Comparison of ENCODE assay signal across 7 mouse cellular contexts in genomic region chr2:116066057-116066941, GRCm38 (mm10). TPM values are rescaled to one million over a fixed set of nuclear protein-coding genes. Genes with fewer than 3 reads are reported as not detected.
DNase-seq lines count a peak whose midpoint lies in the region; ATAC-seq and TF ChIP-seq lines count a peak whose summit lies in the region.

No protein-coding gene starts in this region.

- H3K9me3 ChIP-seq in hindbrain, embryonic 10.5 days = no peaks in the 10 kb centered on the region
- H3K9me3 ChIP-seq in liver, embryonic 11.5 days (ENCODE audit: control insufficient read depth, low read length) = no peaks in the 10 kb centered on the region
- H3K9me3 ChIP-seq in neural tube, embryonic 14.5 days (ENCODE audit: control insufficient read depth, low read length) = no peaks in the 10 kb centered on the region

- peak overlapping the region; percentile 49 for H3K4me3 ChIP-seq in spleen, adult 2 months (ENCODE audit: extremely low read depth, insufficient read depth, insufficient read length)
- peak overlapping the region; percentile 90 for H3K4me3 ChIP-seq in hindbrain, embryonic 10.5 days
- peak overlapping the region; percentile 63 for H3K4me3 ChIP-seq in liver, embryonic 11.5 days (ENCODE audit: low read depth, low read length)
- peak overlapping the region; percentile 59 for H3K4me3 ChIP-seq in neural tube, embryonic 14.5 days (ENCODE audit: low read depth, low read length)

- 2% methylated on average over 36 of the region's 36 CpGs for WGBS in spleen, adult 2 months
- under 1% methylated on average over 34 of the region's 36 CpGs for WGBS in hindbrain, embryonic 10.5 days
- under 1% methylated on average over 36 of the region's 36 CpGs for WGBS in liver, embryonic 11.5 days
- under 1% methylated on average over 36 of the region's 36 CpGs for WGBS in neural tube, embryonic 14.5 days

- no peak for TF ChIP-seq CTCF in spleen, adult 2 months (IDR thresholded peaks at IDR 0.05; ENCODE audit: extremely low read depth, insufficient read depth, insufficient read length, insufficient replicate concordance)

- TF ChIP-seq POLR2A in spleen, adult 2 months (IDR thresholded peaks at IDR 0.05; ENCODE audit: low read depth, low read length) = no peak

- DNase-seq in spleen, adult 2 months (ENCODE audit: low read depth in 1 of 2, low spot score in 2 of 2) = no peak
- no peak for DNase-seq in spleen, adult 18-20 months
- peak; percentile 67 for DNase-seq in embryo, embryonic 9.5 days (ENCODE audit: extremely low spot score)
- DNase-seq in hindbrain, embryonic 10.5 days (ENCODE audit: low spot score) = peak; percentile 66
- DNase-seq in liver, embryonic 11.5 days (ENCODE audit: low spot score) = peak; percentile 62
- DNase-seq in thymus, postnatal 10 days (ENCODE audit: low spot score in 2 of 2) = no peak

- peak overlapping the region; percentile 81 for H3K4me2 ChIP-seq in liver, embryonic 11.5 days
- peak overlapping the region; percentile 85 for H3K4me2 ChIP-seq in neural tube, embryonic 14.5 days (ENCODE audit: low read depth, low read length)

- no peaks in the 10 kb centered on the region for H3K36me3 ChIP-seq in spleen, adult 2 months (ENCODE audit: control insufficient read depth, insufficient read depth, low read length)
- peaks cover under 1% of the 10 kb centered on the region; the same call in 1 of the 2 replicates for H3K36me3 ChIP-seq in hindbrain, embryonic 10.5 days
- no peaks in the 10 kb centered on the region for H3K36me3 ChIP-seq in liver, embryonic 11.5 days (ENCODE audit: control insufficient read depth, insufficient read depth, low read length)
- no peaks in the 10 kb centered on the region for H3K36me3 ChIP-seq in neural tube, embryonic 14.5 days (ENCODE audit: control insufficient read depth, insufficient read depth, low read length)

- ATAC-seq in liver, embryonic 11.5 days (replicated peaks; ENCODE audit: low FRiP score) = peak; percentile 20; the same call in 1 of the 2 replicates
- ATAC-seq in neural tube, embryonic 14.5 days (ENCODE audit: low read depth) = peak; percentile 15

- no peaks in the 10 kb centered on the region for H3K4me1 ChIP-seq in spleen, adult 2 months (ENCODE audit: control insufficient read depth, insufficient read depth, insufficient read length)
- peaks cover 39% of the 10 kb centered on the region for H3K4me1 ChIP-seq in hindbrain, embryonic 10.5 days (replicated peaks)
- no peaks in the 10 kb centered on the region for H3K4me1 ChIP-seq in liver, embryonic 11.5 days (replicated peaks; ENCODE audit: control insufficient read depth, insufficient read depth, low read length)
- H3K4me1 ChIP-seq in neural tube, embryonic 14.5 days (ENCODE audit: control insufficient read depth, insufficient read depth, low read length) = peaks cover 6% of the 10 kb centered on the region; the same call in 1 of the 2 replicates

- peaks cover 16% of the 10 kb centered on the region for H3K27me3 ChIP-seq in spleen, adult 2 months (ENCODE audit: control insufficient read depth, insufficient read depth, low read length)
- peaks cover 22% of the 10 kb centered on the region for H3K27me3 ChIP-seq in hindbrain, embryonic 10.5 days (ENCODE audit: insufficient read depth, poor library complexity, severe bottlenecking)
- H3K27me3 ChIP-seq in liver, embryonic 11.5 days (replicated peaks; ENCODE audit: control insufficient read depth, insufficient read depth, low read length) = peaks cover 86% of the 10 kb centered on the region
- H3K27me3 ChIP-seq in neural tube, embryonic 14.5 days (ENCODE audit: control insufficient read depth, insufficient read depth, low read length) = no peaks in the 10 kb centered on the region; the same call in 1 of the 2 replicates

- H3K9ac ChIP-seq in liver, embryonic 11.5 days (ENCODE audit: low read depth, low read length) = peak overlapping the region; percentile 59
- H3K9ac ChIP-seq in neural tube, embryonic 14.5 days (replicated peaks; ENCODE audit: low read depth, low read length) = peak overlapping the region; percentile 66

- peak overlapping the region; percentile 20; the same call in 1 of the 2 replicates for H3K27ac ChIP-seq in spleen, adult 2 months (ENCODE audit: insufficient read depth, low read length)
- peak overlapping the region; percentile 98 for H3K27ac ChIP-seq in hindbrain, embryonic 10.5 days
- peak overlapping the region; percentile 79 for H3K27ac ChIP-seq in liver, embryonic 11.5 days (ENCODE audit: low read depth, low read length)
- H3K27ac ChIP-seq in neural tube, embryonic 14.5 days (ENCODE audit: low read depth, low read length) = peak overlapping the region; percentile 95

RNA-seq across cellular contexts. Expression of gene Meis2, which starts 0.7 kb away (rescaled TPM):
- polyA plus RNA-seq in spleen, adult 2 months (2012; rRNA removed) = 3.2 and 5.4 TPM in 2 replicates
- 61.3 and 91.1 TPM in 2 replicates for polyA plus RNA-seq in hindbrain, embryonic 10.5 days (2016; fragmentation: Nextera tagmentation; extraction: Ambion mirVana)
- 18.0 and 20.0 TPM in 2 replicates for polyA plus RNA-seq in liver, embryonic 11.5 days (2014; fragmentation: Nextera tagmentation; extraction: Ambion mirVana)
- 102 and 117 TPM in 2 replicates for polyA plus RNA-seq in neural tube, embryonic 14.5 days (2014; fragmentation: Nextera tagmentation; extraction: Ambion mirVana)

Comparison
In these comparisons a context has a peak if more than half of its experiments do, and no peak if none do; other contexts are left out.
1. DNase-seq: peak in embryo, embryonic 9.5 days (single experiment), hindbrain, embryonic 10.5 days (single experiment) and liver, embryonic 11.5 days (single experiment); none in spleen, adult 2 months (0 of 2), spleen, adult 18-20 months (0 of 2) and thymus, postnatal 10 days (0 of 2).
2. H3K27ac ChIP-seq: peak in every context shown above with its lines; median percentile 98 in hindbrain, embryonic 10.5 days; 95 in neural tube, embryonic 14.5 days; 79 in liver, embryonic 11.5 days; 20 in spleen, adult 2 months.
3. Peak in every context shown above with its lines, with median percentiles within 50 percentile points of each other: H3K4me3 ChIP-seq.